Mouse (Mus musculus): ENCODE results near the gene Rnf103. TPM values are rescaled to one million over a fixed set of nuclear protein-coding genes. Genes with fewer than 3 reads are reported as not detected.

Gene Rnf103
- polyA plus RNA-seq, 1 experiment from 2014 or later = 18.6 TPM

- H3K9ac ChIP-seq (ENCODE audit: low read length) = no peak overlapping the region
- ATAC-seq (ENCODE audit: insufficient read depth, low FRiP score, low TSS enrichment) (no peak), DNase-seq (ENCODE audit: low spot score) (no peak)
- no peaks in the 10 kb centered on the region for H3K4me1 ChIP-seq (ENCODE audit: control insufficient read depth, insufficient read depth, low read length)
- 72% methylated on average over 4 of the region's 4 CpGs for WGBS
- H3K27me3 ChIP-seq (ENCODE audit: control insufficient read depth, insufficient read depth, low read length) = no peaks in the 10 kb centered on the region
- H3K9me3 ChIP-seq (ENCODE audit: control insufficient read depth, low read length) = no peaks in the 10 kb centered on the region
- no peak overlapping the region for H3K4me2 ChIP-seq (ENCODE audit: low read depth)
- peaks cover 2% of the 10 kb centered on the region; the same call in 1 of the 2 replicates for H3K36me3 ChIP-seq (ENCODE audit: control insufficient read depth, insufficient read depth, low read length)
- H3K4me3 ChIP-seq (ENCODE audit: low read depth, low read length) = no peak overlapping the region
- H3K27ac ChIP-seq (ENCODE audit: low read depth, low read length) = no peak overlapping the region
Observed at GRCm38 (mm10) chr6:71503001-71503400, 9.3 kb downstream of the Rnf103 start.

DNA sequence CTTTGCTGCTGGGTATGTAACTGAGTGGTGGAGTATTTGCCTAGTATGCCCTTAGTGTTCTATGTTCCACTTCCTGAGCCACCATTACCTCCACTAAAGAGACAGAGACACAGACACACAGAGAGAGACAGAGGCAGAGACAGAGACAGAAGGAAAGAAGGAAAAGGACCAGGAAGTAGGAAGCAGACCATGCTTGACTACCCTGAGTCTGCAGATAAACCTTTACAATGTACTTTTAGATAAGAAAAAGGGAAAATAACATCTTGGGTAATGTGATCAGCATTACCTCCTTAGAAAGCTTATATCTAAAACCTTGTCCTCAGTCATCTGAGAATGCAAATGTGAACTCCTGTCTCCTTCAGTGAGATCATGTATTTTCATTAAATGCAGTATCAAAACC, 10.0 kb downstream of the Rnf103 start:
- Histone ChIP-seq H3K27ac (ENCODE audit: low read depth, low read length) (no peak overlapping the region), H3K9me3 (ENCODE audit: control insufficient read depth, low read length) (no peaks in the 10 kb centered on the region), H3K4me1 (ENCODE audit: control insufficient read depth, insufficient read depth, low read length) (no peaks in the 10 kb centered on the region), H3K9ac (ENCODE audit: low read length) (no peak overlapping the region), H3K4me2 (ENCODE audit: low read depth) (no peak overlapping the region), H3K27me3 (ENCODE audit: control insufficient read depth, insufficient read depth, low read length) (no peaks in the 10 kb centered on the region), H3K4me3 (ENCODE audit: low read depth, low read length) (no peak overlapping the region), H3K36me3 (ENCODE audit: control insufficient read depth, insufficient read depth, low read length) (peaks cover 2% of the 10 kb centered on the region; the same call in 1 of the 2 replicates)
- DNase-seq (ENCODE audit: low spot score) = no peak
- no peak for ATAC-seq (ENCODE audit: insufficient read depth, low FRiP score, low TSS enrichment)

- Histone ChIP-seq H3K4me2 (ENCODE audit: low read depth) (no peak overlapping the region), H3K36me3 (ENCODE audit: control insufficient read depth, insufficient read depth, low read length) (peaks cover 2% of the 10 kb centered on the region; the same call in 1 of the 2 replicates), H3K4me1 (ENCODE audit: control insufficient read depth, insufficient read depth, low read length) (no peaks in the 10 kb centered on the region), H3K9ac (ENCODE audit: low read length) (no peak overlapping the region), H3K9me3 (ENCODE audit: control insufficient read depth, low read length) (no peaks in the 10 kb centered on the region), H3K27me3 (ENCODE audit: control insufficient read depth, insufficient read depth, low read length) (no peaks in the 10 kb centered on the region), H3K4me3 (ENCODE audit: low read depth, low read length) (no peak overlapping the region), H3K27ac (ENCODE audit: low read depth, low read length) (no peak overlapping the region)
- WGBS = 84% methylated on average over 4 of the region's 4 CpGs
- DNase-seq (ENCODE audit: low spot score) = no peak
- ATAC-seq (ENCODE audit: insufficient read depth, low FRiP score, low TSS enrichment) = no peak
Observed at GRCm38 (mm10) chr6:71504091-71504490, 10.4 kb downstream of the Rnf103 start.

DNA sequence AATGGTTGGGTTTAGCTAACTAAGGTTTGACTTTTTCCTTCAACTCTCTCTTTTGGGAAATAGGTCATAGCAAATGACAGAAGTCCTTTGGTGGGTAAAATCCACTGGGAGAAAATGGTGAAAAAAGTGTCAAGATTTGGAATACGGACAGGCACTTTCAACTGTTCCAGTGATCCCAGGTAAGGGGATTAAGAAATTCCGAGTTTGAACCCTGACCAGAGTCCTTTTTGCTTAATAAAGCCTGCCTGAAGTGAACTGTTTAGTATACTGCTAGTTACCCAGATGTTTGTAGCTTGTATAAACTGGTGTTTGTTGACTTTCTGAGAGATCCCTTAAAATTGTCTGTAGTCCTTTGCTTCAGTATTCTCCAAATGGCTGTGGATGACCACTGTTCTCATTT, 12.0 kb downstream of the Rnf103 start:
- DNase-seq (ENCODE audit: low spot score) (no peak), ATAC-seq (ENCODE audit: insufficient read depth, low FRiP score, low TSS enrichment) (no peak)
- H3K36me3 ChIP-seq (ENCODE audit: control insufficient read depth, insufficient read depth, low read length) = peaks cover 2% of the 10 kb centered on the region; the same call in 1 of the 2 replicates
- H3K4me3 ChIP-seq (ENCODE audit: low read depth, low read length) = no peak overlapping the region
- H3K27ac ChIP-seq (ENCODE audit: low read depth, low read length) = no peak overlapping the region
- H3K4me2 ChIP-seq (ENCODE audit: low read depth) = no peak overlapping the region
- H3K9me3 ChIP-seq (ENCODE audit: control insufficient read depth, low read length) = no peaks in the 10 kb centered on the region
- WGBS = 90% methylated on average over 2 of the region's 2 CpGs
- H3K4me1 ChIP-seq (ENCODE audit: control insufficient read depth, insufficient read depth, low read length) = no peaks in the 10 kb centered on the region
- no peak overlapping the region for H3K9ac ChIP-seq (ENCODE audit: low read length)
- no peaks in the 10 kb centered on the region for H3K27me3 ChIP-seq (ENCODE audit: control insufficient read depth, insufficient read depth, low read length)

DNA sequence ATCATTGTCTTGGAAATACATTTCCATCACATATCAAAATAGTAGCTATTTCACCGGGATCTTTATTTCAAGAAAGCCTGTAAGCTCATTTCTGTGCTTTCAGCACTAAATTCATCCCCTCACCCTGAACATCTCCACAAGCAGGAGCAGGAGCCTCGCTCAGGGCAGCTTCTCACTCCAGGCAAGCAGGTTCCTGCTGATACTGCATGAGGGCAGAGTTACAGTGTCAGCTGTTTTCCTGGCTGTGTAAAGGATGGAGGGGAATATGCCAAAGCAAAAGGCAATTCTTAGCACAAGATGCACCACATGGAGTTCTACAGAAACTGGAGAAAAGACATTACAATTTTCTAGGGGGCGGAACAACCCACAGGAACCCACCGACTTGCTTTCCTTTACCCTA, 25.8 kb downstream of the Rnf103 start:
- Histone ChIP-seq H3K9ac (ENCODE audit: low read length) (no peak overlapping the region), H3K27me3 (ENCODE audit: control insufficient read depth, insufficient read depth, low read length) (no peaks in the 10 kb centered on the region), H3K27ac (ENCODE audit: low read depth, low read length) (no peak overlapping the region), H3K4me1 (ENCODE audit: control insufficient read depth, insufficient read depth, low read length) (no peaks in the 10 kb centered on the region), H3K4me3 (ENCODE audit: low read depth, low read length) (no peak overlapping the region), H3K4me2 (ENCODE audit: low read depth) (no peak overlapping the region), H3K9me3 (ENCODE audit: control insufficient read depth, low read length) (no peaks in the 10 kb centered on the region), H3K36me3 (ENCODE audit: control insufficient read depth, insufficient read depth, low read length) (no peaks in the 10 kb centered on the region)
- no peak for DNase-seq (ENCODE audit: low spot score)
- 92% methylated on average over 4 of the region's 4 CpGs for WGBS
- ATAC-seq (ENCODE audit: insufficient read depth, low FRiP score, low TSS enrichment) = no peak

DNA sequence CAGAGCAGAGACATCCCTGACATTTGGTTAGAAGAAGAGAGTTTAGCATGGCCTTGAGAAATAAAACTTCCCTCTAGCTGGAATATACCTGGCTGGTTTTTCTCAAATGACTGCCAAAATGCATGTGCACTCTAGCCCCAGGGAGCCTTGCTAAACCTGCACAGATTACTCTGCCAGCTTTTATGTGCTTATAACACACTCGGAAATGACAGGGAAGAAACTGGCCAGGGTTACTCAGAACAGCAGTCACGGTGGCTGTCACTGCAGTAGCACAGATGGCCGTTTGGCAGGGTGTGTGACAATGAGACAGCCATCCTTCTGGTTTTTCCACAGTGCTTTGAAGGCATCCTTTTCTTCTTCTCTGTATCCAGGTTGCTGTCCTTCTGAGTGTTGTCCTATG, 31.9 kb downstream of the Rnf103 start:
- DNase-seq (ENCODE audit: low spot score) (no peak), ATAC-seq (ENCODE audit: insufficient read depth, low FRiP score, low TSS enrichment) (no peak)
- no peaks in the 10 kb centered on the region for H3K9me3 ChIP-seq (ENCODE audit: control insufficient read depth, low read length)
- H3K4me1 ChIP-seq (ENCODE audit: control insufficient read depth, insufficient read depth, low read length) = no peaks in the 10 kb centered on the region
- no peak overlapping the region for H3K4me2 ChIP-seq (ENCODE audit: low read depth)
- H3K36me3 ChIP-seq (ENCODE audit: control insufficient read depth, insufficient read depth, low read length) = no peaks in the 10 kb centered on the region
- H3K9ac ChIP-seq (ENCODE audit: low read length) = no peak overlapping the region
- no peak overlapping the region for H3K4me3 ChIP-seq (ENCODE audit: low read depth, low read length)
- H3K27me3 ChIP-seq (ENCODE audit: control insufficient read depth, insufficient read depth, low read length) = no peaks in the 10 kb centered on the region
- no peak overlapping the region for H3K27ac ChIP-seq (ENCODE audit: low read depth, low read length)
- WGBS = 50% methylated on average over 3 of the region's 3 CpGs

DNA sequence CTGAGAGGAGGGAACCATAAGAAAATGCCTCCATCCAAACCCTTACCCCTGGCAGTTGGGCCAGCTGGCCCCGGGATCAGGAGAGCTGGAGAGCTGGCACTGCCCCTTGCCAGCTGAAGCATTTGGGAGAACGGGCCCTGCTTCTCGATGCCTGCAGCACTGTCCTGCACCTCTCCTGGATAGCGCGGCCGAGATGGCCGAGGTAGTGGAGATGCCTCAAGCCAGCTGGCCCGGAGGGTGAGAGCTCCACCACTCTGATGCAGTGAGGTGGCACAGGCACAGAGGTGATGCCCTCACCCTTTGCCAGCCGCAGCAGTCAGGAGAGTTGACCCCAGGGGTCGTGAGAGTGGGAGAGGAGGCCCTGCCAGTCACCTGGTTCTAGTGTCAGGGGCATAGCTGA, 33.4 kb downstream of the Rnf103 start:
- H3K9me3 ChIP-seq (ENCODE audit: control insufficient read depth, low read length) = no peaks in the 10 kb centered on the region
- no peak overlapping the region for H3K9ac ChIP-seq (ENCODE audit: low read length)
- no peak overlapping the region for H3K4me2 ChIP-seq (ENCODE audit: low read depth)
- no peaks in the 10 kb centered on the region for H3K4me1 ChIP-seq (ENCODE audit: control insufficient read depth, insufficient read depth, low read length)
- WGBS = 86% methylated on average over 10 of the region's 10 CpGs
- H3K36me3 ChIP-seq (ENCODE audit: control insufficient read depth, insufficient read depth, low read length) = no peaks in the 10 kb centered on the region
- DNase-seq (ENCODE audit: low spot score) (no peak), ATAC-seq (ENCODE audit: insufficient read depth, low FRiP score, low TSS enrichment) (no peak)
- H3K27me3 ChIP-seq (ENCODE audit: control insufficient read depth, insufficient read depth, low read length) = no peaks in the 10 kb centered on the region
- no peak overlapping the region for H3K27ac ChIP-seq (ENCODE audit: low read depth, low read length)
- no peak overlapping the region for H3K4me3 ChIP-seq (ENCODE audit: low read depth, low read length)

DNA sequence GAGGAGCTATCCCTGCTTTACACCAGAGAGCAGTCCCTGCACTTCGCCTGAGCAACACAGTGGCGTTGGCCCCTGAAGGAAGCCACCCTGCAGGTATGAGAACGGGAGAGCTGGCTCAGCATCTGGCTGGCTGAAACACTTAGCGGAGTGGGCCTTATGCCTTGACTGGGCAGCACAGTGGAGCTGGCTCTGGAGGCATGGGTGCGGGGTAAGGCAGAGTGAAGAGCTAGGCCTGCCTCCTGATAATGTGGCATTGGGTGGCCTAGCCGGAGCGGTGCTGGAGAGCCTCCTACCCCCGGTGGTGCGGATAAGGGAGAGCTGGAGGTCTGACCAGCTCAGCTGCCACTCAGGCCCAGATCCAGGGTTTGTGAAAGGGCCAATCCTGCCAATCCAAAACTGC, 34.1 kb downstream of the Rnf103 start:
- H3K36me3 ChIP-seq (ENCODE audit: control insufficient read depth, insufficient read depth, low read length) = no peaks in the 10 kb centered on the region
- no peak overlapping the region for H3K27ac ChIP-seq (ENCODE audit: low read depth, low read length)
- no peak for ATAC-seq (ENCODE audit: insufficient read depth, low FRiP score, low TSS enrichment)
- H3K4me3 ChIP-seq (ENCODE audit: low read depth, low read length) = no peak overlapping the region
- DNase-seq (ENCODE audit: low spot score) = no peak
- 89% methylated on average over 9 of the region's 9 CpGs for WGBS
- no peaks in the 10 kb centered on the region for H3K9me3 ChIP-seq (ENCODE audit: control insufficient read depth, low read length)
- H3K4me1 ChIP-seq (ENCODE audit: control insufficient read depth, insufficient read depth, low read length) = no peaks in the 10 kb centered on the region
- H3K4me2 ChIP-seq (ENCODE audit: low read depth) = no peak overlapping the region
- H3K9ac ChIP-seq (ENCODE audit: low read length) = no peak overlapping the region
- no peaks in the 10 kb centered on the region for H3K27me3 ChIP-seq (ENCODE audit: control insufficient read depth, insufficient read depth, low read length)

DNA sequence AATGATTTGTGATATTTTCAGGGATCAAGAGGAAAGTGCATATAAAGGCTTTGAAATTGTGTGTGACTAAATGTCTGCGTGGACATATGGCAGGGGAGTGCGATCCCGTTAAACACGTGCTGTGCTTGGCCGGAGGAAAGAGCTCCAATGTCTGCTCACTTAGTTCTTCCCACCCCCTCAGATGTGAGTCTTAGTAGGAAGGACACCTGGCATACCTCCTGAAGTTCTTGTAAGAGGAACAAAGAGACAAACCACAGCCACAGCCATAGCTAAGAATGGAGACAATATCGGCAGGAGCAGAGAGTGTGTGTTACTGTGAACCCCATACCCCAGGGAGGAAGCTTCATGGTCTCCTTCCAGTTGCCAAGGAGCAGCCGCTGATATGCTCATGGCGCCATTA, 36.5 kb downstream of the Rnf103 start:
- ATAC-seq (ENCODE audit: insufficient read depth, low FRiP score, low TSS enrichment) (no peak), DNase-seq (ENCODE audit: low spot score) (no peak)
- Histone ChIP-seq H3K9ac (ENCODE audit: low read length) (no peak overlapping the region), H3K4me3 (ENCODE audit: low read depth, low read length) (no peak overlapping the region), H3K36me3 (ENCODE audit: control insufficient read depth, insufficient read depth, low read length) (no peaks in the 10 kb centered on the region), H3K27me3 (ENCODE audit: control insufficient read depth, insufficient read depth, low read length) (no peaks in the 10 kb centered on the region), H3K4me1 (ENCODE audit: control insufficient read depth, insufficient read depth, low read length) (no peaks in the 10 kb centered on the region), H3K9me3 (ENCODE audit: control insufficient read depth, low read length) (no peaks in the 10 kb centered on the region), H3K4me2 (ENCODE audit: low read depth) (no peak overlapping the region), H3K27ac (ENCODE audit: low read depth, low read length) (no peak overlapping the region)
- 79% methylated on average over 8 of the region's 8 CpGs for WGBS
